Mouse (Mus musculus): ENCODE measurements at regions not wholly inside any gene's neighbourhood (a gene's known extent, or its start where the extent isn't known, plus 50 kb on each side); places are given as distances from the start of the nearest gene placed in this dataset.
A peak's percentile ranks its signal among the peaks of the same experiment; 100 is the strongest.

DNA sequence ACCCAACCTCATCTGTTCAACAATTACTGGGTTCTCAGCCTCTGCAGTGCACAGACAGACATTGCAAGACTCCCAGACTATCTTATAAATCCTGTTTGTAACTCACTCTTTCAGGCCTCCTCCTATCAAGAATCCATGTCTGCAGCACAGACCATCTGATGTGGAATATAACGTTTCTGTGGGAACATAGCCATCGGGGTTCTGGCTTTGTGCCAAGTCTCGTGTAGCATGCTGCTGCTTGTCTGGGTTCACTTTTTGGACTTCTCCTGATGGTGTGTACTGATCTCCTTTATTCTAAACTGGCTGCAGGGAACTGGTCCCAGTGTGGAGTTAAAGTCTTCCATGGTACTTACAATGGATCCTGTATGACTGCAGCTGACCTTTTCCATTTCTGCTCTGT, 418.0 kb upstream of the Cdh4 start:
- DNase-seq = no peak

DNA sequence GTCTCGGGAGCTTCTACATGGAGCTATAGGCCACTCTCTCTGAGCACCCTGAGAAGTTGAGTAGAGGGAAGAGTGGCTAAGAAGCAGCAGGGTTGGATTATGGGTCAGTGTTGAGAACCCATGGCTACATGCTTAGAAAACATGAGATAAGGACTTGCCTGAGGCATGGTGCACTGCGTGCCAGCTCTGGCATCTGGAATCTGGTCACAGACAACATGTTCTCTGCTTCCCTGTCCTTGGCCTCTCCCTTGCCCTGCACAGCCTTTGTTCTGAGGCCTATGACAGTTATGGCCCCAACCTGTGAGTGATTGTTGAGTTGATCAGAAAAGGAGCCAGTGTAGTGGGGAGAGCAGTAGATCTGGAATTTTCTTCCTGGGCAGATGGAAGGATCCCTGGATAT, 409.1 kb upstream of the Cdh4 start:
- DNase-seq = no peak

DNA sequence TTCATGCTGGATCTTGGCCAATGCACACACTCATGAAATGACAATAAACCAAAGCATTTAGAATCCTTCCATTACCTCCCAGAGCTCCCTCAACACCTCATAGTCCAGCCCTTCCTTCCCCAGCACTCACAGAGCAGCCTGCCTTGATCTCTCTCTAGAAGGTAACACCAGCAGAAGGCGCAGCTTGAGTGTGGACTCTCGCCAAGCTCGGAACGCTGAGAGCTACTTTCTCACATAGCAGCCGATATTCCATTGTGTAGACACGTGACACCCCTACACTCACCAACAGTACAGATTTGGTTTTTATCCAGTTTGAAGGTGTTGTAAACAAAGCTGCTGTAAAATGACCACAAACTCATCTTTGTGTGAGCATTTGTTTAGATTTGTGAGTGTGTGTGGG, 406.8 kb upstream of the Cdh4 start:
- DNase-seq = peak in 1 of 2 experiments; percentile 19

- DNase-seq = no peak
Observed at GRCm38 (mm10) chr2:179039697-179040096, 402.5 kb upstream of the Cdh4 start.

- no peak for DNase-seq
Observed at GRCm38 (mm10) chr2:179043671-179044070, 398.6 kb upstream of the Cdh4 start.

DNA sequence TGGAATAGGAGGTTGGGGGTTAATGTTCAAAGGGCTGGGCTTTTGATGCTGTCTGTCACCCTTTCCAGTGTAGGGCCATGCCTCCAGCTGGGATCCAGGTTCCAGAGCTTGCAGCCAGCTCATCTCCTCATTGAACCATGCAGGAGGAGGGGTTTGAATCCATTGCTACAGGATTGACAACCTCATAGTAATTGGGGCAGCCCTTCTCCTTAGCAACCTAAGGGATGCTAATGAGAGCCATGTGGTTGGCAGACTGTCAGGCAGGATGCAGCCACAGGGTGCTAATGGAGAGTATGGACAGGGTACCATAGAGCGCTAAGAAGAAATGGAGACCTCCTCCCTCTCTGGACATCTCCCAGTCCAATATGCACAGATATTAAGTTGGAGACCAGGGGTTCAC, 396.9 kb upstream of the Cdh4 start:
- no peak for DNase-seq

DNA sequence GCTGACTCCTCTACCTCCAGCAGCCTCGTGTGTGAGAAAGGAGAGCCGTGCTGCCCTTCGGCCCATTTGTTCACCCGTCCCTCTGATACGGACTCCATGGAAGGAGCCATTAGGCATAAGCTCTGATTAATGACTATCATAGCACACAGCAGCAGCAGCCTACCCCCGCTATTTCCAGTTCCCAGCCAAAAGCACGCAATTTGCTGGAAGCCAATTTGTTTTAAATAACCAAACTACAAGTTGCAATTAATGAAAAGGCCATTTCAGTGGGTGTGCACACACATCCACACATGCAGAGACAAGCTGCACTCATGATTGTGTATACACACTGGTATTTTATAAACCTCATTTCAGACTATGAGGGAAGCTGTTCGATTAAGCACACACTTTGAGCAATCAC, 387.8 kb upstream of the Cdh4 start:
- no peak for DNase-seq

DNA sequence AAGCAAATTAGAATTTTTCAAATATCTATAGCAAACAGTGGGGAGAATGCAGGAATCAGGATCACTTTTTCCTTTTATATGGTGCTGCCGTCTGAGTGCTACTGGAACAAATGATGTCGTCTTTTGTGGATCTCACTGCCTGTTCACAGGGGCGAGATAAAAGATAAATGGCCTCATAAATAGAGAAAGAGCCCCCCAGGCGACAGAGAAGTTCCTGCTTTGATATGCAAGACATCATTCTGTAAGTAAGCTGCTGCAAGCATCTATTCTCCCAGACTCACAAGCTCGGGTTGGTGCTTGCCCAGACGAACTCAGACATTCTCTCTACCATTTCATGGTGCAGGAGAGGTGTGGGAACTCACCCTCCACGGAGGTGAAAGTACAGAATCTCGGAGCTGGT, 377.6 kb upstream of the Cdh4 start:
- no peak for DNase-seq

GRCm38 (mm10) chr2:179069520-179069919, 372.7 kb upstream of the Cdh4 start:
- no peak for DNase-seq

- no peak for DNase-seq
Observed at GRCm38 (mm10) chr2:179070346-179070745, 371.9 kb upstream of the Cdh4 start.

DNA sequence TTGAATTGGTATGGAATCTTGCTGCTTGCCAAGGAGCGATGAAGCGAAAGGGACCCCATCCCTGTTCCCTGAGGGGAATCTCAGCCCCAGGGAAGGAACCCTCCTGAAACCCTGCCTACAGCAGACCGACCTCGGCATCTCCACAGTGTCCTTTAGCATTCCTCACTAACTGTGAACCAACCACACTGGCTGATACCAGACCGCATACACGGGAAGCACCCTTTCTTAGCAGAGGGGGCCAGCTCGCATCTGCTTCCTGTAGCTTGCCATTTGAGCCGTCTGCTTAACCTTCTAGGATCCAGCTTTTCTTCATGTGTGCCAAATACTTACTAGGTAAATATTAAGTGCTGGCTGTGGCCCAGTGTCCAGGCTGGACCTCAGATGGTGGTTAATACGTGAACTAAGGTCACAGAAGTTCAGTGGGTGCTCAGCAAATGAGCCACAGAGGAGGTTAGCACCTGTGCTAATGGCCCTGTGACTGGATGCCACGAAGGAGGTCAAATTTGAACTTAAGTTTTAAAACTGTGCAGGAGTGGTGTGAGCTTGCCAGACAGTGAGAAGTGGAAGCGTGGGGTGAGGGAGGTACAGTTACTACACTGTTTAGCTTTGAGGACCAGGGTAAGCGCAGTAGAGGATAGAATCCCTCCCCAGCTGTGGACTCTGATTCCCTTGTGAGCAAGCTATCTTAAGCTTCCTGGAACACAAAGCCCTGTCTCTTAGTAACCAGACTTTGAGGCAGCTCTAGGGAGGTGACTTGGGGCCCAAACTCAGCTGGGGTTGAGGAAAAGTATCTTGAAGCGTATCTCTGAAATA, 361.6 kb upstream of the Cdh4 start:
- no peak for DNase-seq

- no peak for DNase-seq
Observed at GRCm38 (mm10) chr2:179086915-179087314, 355.3 kb upstream of the Cdh4 start.

DNA sequence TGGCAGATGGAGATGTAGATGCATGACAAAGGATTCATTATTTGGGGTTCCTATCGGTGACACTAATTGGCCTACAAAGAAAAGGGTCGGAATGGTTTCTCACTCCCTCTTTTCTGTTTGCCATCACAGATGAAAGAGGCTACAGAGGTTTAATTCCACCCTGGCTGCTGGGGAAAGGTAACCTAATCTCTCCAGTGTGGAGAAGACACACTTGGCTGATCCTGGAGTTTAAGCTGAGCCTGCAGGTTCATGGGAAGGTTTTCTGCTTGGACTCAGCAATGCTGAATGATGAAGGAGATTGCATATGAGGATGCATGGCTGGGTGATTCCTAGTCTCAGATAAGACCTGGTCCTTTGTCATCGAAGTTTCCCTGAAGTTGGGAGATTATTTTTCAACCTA, 350.8 kb upstream of the Cdh4 start:
- DNase-seq = no peak

DNA sequence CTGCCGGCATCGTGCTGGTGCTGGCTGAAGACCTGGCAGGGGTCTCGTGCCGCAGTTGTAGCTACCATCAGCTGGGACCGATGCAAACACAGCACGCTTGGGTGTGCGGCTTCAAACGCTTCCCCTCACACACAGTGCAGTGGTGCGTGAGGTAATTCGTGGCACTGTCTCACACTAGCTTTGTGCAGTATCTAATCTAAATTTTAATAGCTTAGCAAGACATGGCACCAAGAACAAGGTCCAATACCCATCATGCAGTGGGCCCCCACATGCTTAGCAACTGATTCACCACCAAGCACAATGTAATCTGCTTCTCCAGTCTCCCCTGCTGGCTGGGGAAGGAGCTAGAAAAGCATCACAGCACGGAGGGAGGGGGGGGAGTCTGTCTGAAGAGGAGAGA, 348.2 kb upstream of the Cdh4 start:
- no peak for DNase-seq

GRCm38 (mm10) chr2:179095981-179096380, 346.2 kb upstream of the Cdh4 start:
- DNase-seq = no peak

- DNase-seq = no peak
Observed at GRCm38 (mm10) chr2:179096861-179097260, 345.4 kb upstream of the Cdh4 start.

- DNase-seq = no peak
Observed at GRCm38 (mm10) chr2:179099783-179100182, 342.4 kb upstream of the Cdh4 start.

DNA sequence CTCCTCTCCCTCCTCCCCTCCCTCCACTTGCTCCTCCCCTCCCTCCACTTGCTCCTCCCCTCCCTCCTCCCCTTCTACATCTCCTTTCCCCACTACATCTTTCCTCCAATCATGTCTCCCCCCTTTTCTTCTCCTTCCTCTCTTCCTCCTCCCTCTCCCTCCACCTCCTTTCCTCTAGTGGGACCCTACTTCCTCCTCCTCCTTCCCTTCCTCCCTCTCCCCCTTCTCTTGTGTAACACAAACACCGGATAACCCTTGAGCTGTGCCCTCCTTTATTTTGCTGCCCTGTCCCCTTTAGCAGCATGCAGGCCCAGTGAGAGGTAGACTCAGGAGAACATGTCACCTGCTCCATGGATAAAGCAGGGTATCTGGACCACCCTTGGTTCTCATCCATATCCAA, 339.1 kb upstream of the Cdh4 start:
- no peak for DNase-seq

GRCm38 (mm10) chr2:179112951-179113350, 329.3 kb upstream of the Cdh4 start:
- no peak for DNase-seq

DNA sequence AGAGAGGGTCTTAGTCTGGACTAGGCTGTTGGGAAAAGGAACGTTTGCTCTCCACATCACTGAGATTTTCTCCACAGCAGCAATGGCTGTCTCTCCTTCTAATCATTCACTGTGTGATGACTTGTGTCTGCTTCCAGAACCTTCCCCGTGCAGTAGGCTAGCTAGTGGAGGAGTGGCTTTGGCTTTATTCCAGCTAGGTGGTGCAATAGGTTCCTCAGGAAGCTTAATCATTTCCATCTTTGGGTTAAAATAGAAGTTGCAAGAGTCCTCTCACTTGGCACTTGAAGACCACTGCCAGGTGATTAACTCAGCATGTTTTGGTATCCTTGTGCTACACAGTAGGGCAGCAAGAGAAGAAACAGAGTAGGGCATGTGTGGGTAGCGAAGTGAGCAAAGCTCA, 314.2 kb upstream of the Cdh4 start:
- no peak for DNase-seq

GRCm38 (mm10) chr2:179128432-179128831, 313.8 kb upstream of the Cdh4 start:
- no peak for DNase-seq

DNA sequence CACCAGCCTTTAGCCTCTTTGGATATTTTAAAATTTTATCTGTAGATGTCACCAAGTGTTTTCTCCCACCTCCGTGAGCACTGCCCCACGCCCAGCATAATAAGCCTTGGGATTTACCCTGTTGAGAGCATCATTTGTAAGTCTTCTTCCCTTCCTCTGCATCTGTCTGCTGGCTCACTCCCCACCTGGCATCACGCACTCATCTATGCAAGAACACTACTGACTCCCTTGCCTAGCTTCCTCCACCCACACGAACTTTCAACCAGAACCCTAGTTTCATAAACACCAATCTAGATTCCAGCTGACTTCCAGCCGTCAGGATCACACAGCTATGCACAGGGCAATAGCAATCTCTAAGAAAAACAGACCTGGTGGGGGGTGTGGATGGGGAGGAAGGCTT, 311.2 kb upstream of the Cdh4 start:
- DNase-seq = no peak

GRCm38 (mm10) chr2:179142313-179142712, 299.9 kb upstream of the Cdh4 start:
- no peak for DNase-seq

- DNase-seq = no peak
Observed at GRCm38 (mm10) chr2:179145726-179146125, 296.5 kb upstream of the Cdh4 start.

GRCm38 (mm10) chr2:179146274-179146673, 296.0 kb upstream of the Cdh4 start:
- DNase-seq = no peak

Data from lung, adult 18-20 months (tissue).